23 mouse cellular contexts compared by ENCODE assay signal in the genomic region with DNA sequence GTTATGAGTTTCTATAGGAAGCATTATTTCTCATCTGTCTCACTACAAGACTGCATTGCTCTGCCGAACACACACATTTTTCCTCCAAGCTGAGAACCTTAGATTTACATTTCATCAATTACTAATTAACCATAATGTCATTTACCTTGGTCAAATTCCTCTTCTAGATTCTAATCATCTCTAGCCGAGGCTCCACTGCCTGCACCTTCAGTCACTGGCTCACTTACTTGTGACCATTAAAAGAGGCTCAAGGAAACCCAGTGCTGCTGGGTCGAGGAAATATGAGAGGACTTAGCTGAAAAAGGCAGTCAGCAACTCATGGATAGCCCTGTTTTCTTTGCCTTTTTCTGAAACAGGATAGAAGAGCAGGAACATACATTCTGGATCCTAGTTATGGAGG.
A peak's percentile ranks its signal among the peaks of the same experiment; 100 is the strongest.
DNase-seq lines count a peak whose midpoint lies in the region; ATAC-seq and TF ChIP-seq lines count a peak whose summit lies in the region.
"Had no signal": no experiment of that assay in that cellular context is flagged by ENCODE, and none has a peak within 500 bp of the region (broad histone marks: within the 10 kb centered on the region; RNA-seq: fewer than 3 reads in every experiment).

No protein-coding gene starts in this region.

- DNase-seq in kidney, adult 11 months, result peak; percentile 21
- no peak for DNase-seq in kidney, adult 18-20 months
- peak; percentile 35 for DNase-seq in kidney, postnatal 14 days
- DNase-seq in midbrain, postnatal 0 days (ENCODE audit: low spot score), result no peak
- DNase-seq in MN1 (ENCODE audit: low spot score), result no peak
- no peak for DNase-seq in adrenal gland, adult 8-10 months
- DNase-seq: adrenal gland, adult 2 months; adrenal gland, postnatal 25 days; cerebellum, adult 11-12 months; cerebellum, adult 8-10 months; cerebellum, postnatal 14 days; gastrocnemius, postnatal 10 days; gastrocnemius, postnatal 36 days; heart, adult 2 months had no signal

- no peak overlapping the region for H3K4me3 ChIP-seq in intestine, embryonic 15.5 days (replicated peaks)
- H3K4me3 ChIP-seq in kidney, embryonic 16.5 days (ENCODE audit: low read length), result no peak overlapping the region
- H3K4me3 ChIP-seq in midbrain, postnatal 0 days (ENCODE audit: low read depth, low read length), result no peak overlapping the region
- H3K4me3 ChIP-seq: forebrain, embryonic 10.5 days; forebrain, embryonic 13.5 days; heart, adult 2 months; heart, embryonic 10.5 days; hindbrain, embryonic 12.5 days; hindbrain, embryonic 15.5 days had no signal

- no peak overlapping the region for H3K4me2 ChIP-seq in intestine, embryonic 15.5 days (replicated peaks)
- no peak overlapping the region for H3K4me2 ChIP-seq in kidney, embryonic 16.5 days (replicated peaks; ENCODE audit: low read depth, low read length)
- H3K4me2 ChIP-seq in midbrain, postnatal 0 days (ENCODE audit: low read depth, low read length, poor library complexity, severe bottlenecking), result no peak overlapping the region
- H3K4me2 ChIP-seq: forebrain, embryonic 13.5 days; hindbrain, embryonic 12.5 days; hindbrain, embryonic 15.5 days had no signal

- H3K27ac ChIP-seq in intestine, embryonic 15.5 days, result no peak overlapping the region
- H3K27ac ChIP-seq in kidney, embryonic 16.5 days (ENCODE audit: low read length), result peak overlapping the region; percentile 71
- no peak overlapping the region for H3K27ac ChIP-seq in midbrain, postnatal 0 days (ENCODE audit: low read depth, low read length)
- H3K27ac ChIP-seq: forebrain, embryonic 10.5 days; forebrain, embryonic 13.5 days; heart, adult 2 months; heart, embryonic 10.5 days; hindbrain, embryonic 12.5 days; hindbrain, embryonic 15.5 days had no signal

- no peak for TF ChIP-seq CTCF in midbrain, postnatal 0 days (IDR thresholded peaks at IDR 0.05)

- ATAC-seq in intestine, embryonic 15.5 days, result peak; percentile 72
- peak; percentile 85 for ATAC-seq in kidney, embryonic 16.5 days (ENCODE audit: low FRiP score, low TSS enrichment)
- no peak for ATAC-seq in midbrain, postnatal 0 days (ENCODE audit: low FRiP score)
- ATAC-seq: forebrain, embryonic 13.5 days; forebrain, embryonic 16.5 days; Patski had no signal

- no peaks in the 10 kb centered on the region for H3K27me3 ChIP-seq in intestine, embryonic 15.5 days (replicated peaks)
- no peaks in the 10 kb centered on the region for H3K27me3 ChIP-seq in kidney, embryonic 16.5 days (ENCODE audit: insufficient read depth, low read length)
- H3K27me3 ChIP-seq in midbrain, postnatal 0 days (ENCODE audit: insufficient read depth, low read length), result no peaks in the 10 kb centered on the region
- H3K27me3 ChIP-seq: forebrain, embryonic 13.5 days; hindbrain, embryonic 12.5 days; hindbrain, embryonic 15.5 days; Patski had no signal

- H3K4me1 ChIP-seq in intestine, embryonic 15.5 days (replicated peaks), result no peaks in the 10 kb centered on the region
- 0 out of 2 replicates have a peak, but pooled peaks cover 3% of the 10 kb centered on the region for H3K4me1 ChIP-seq in kidney, embryonic 16.5 days (ENCODE audit: insufficient read depth, low read length)
- H3K4me1 ChIP-seq in midbrain, postnatal 0 days (ENCODE audit: insufficient read depth, low read length), result no peaks in the 10 kb centered on the region
- H3K4me1 ChIP-seq: forebrain, embryonic 13.5 days; heart, embryonic 10.5 days; hindbrain, embryonic 12.5 days; hindbrain, embryonic 15.5 days had no signal

- no peak overlapping the region for H3K9ac ChIP-seq in intestine, embryonic 15.5 days
- H3K9ac ChIP-seq in kidney, embryonic 16.5 days (replicated peaks; ENCODE audit: low read length), result no peak overlapping the region
- no peak overlapping the region for H3K9ac ChIP-seq in midbrain, postnatal 0 days (replicated peaks; ENCODE audit: low read length, poor library complexity, severe bottlenecking)
- H3K9ac ChIP-seq: forebrain, embryonic 13.5 days; hindbrain, embryonic 12.5 days; hindbrain, embryonic 15.5 days had no signal

- H3K9me3 ChIP-seq in intestine, embryonic 15.5 days, result no peaks in the 10 kb centered on the region
- no peaks in the 10 kb centered on the region for H3K9me3 ChIP-seq in kidney, embryonic 16.5 days (ENCODE audit: low read length)
- no peaks in the 10 kb centered on the region for H3K9me3 ChIP-seq in midbrain, postnatal 0 days (ENCODE audit: low read length)
- H3K9me3 ChIP-seq: forebrain, embryonic 10.5 days; forebrain, embryonic 13.5 days; heart, embryonic 10.5 days; hindbrain, embryonic 12.5 days; hindbrain, embryonic 15.5 days had no signal

- H3K36me3 ChIP-seq in intestine, embryonic 15.5 days, result no peaks in the 10 kb centered on the region
- no peaks in the 10 kb centered on the region for H3K36me3 ChIP-seq in kidney, embryonic 16.5 days (ENCODE audit: insufficient read depth, low read length)
- H3K36me3 ChIP-seq in midbrain, postnatal 0 days (ENCODE audit: insufficient read depth, low read length), result no peaks in the 10 kb centered on the region
- H3K36me3 ChIP-seq: forebrain, embryonic 10.5 days; heart, embryonic 10.5 days; hindbrain, embryonic 12.5 days; hindbrain, embryonic 15.5 days had no signal

- WGBS in intestine, embryonic 15.5 days, result 51% methylated on average over 3 of the region's 3 CpGs
- WGBS in kidney, embryonic 16.5 days, result 31% methylated on average over 3 of the region's 3 CpGs
- 76% methylated on average over 3 of the region's 3 CpGs for WGBS in midbrain, postnatal 0 days

Comparison
In these comparisons a context has a peak if more than half of its experiments do, and no peak if none do; other contexts are left out.
1. DNase-seq: peak in kidney, adult 11 months (single experiment) and kidney, postnatal 14 days (single experiment); none in kidney, adult 18-20 months (single experiment), midbrain, postnatal 0 days (single experiment), MN1 (single experiment) and adrenal gland, adult 8-10 months (single experiment).